Mouse (Mus musculus) hematopoietic stem cell, adult 5-6 weeks (primary cell): ENCODE measurements around the gene Kiss1r. TPM values are rescaled to one million over a fixed set of nuclear protein-coding genes. Genes with fewer than 3 reads are reported as not detected.
"Not testable (repeated sequence)": the region's sequence is repeated elsewhere in the genome, so short reads cannot be mapped to it uniquely, and the experiment has no call there.

ENCODE experiments used
- ATAC-seq, 2 experiments: fragments of 125-278 bp in 1 of 2; replicated peaks in 1 of 2; 2 replicates each; pipeline ENCODE4 v1.8.0; 2016 to 2017; ENCODE audit warnings: inconsistent platforms in 2 of 2, mild to moderate bottlenecking in 2 of 2, moderate number of reproducible peaks in 2 of 2, low read depth in 1 of 2, moderate TSS enrichment in 1 of 2; ENCODE audit not compliant: low FRiP score in 2 of 2, poor library complexity in 2 of 2, severe bottlenecking in 2 of 2, insufficient read depth in 1 of 2, low TSS enrichment in 1 of 2
- total RNA-seq: library from RNA; stranded (forward); fragments of 172-1452, 232-1000 nt; gene quantifications from 2 replicates; pipeline ENCODE4 v1.2.3, GENCODE M21; 2017

The Kiss1r gene
- total RNA-seq, 1 experiment from 2014 or later, result 0.10 TPM

- no peak for ATAC-seq
Measured at GRCm38 (mm10) chr10:79953946-79954345, 37.2 kb downstream of the Kiss1r start.

GRCm38 (mm10) chr10:79955691-79956090 is 38.9 kb downstream of the Kiss1r start:
- no peak for ATAC-seq

DNA sequence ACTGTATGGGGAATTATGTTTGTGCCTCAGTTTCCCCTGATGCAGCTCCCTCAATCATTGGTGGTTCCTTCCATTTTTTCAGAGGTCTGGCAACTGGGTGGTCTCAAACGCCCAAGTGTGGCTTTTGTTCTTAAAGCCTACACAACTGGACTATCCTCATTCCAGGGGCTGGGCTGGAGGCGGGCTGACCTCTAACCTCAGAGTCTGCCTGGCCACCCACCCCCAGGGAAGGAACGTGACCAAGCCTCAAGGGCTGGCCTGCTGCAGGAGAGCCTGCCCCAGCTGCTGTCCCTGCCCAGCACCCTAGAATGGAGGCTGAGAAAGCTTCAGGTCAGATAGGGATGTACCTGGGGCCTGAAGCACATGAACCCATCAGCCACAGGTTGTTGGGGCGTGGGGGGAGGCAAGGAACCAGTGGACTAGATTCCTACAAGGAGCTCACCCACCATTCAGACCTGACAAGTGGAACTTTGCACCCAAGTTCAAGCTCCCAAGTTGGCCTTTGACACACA is 39.9 kb downstream of the Kiss1r start:
- no peak for ATAC-seq

GRCm38 (mm10) chr10:79958140-79958816 is 41.5 kb downstream of the Kiss1r start:
- ATAC-seq, result peak; percentile 67 to 77

GRCm38 (mm10) chr10:79959412-79959811 is 42.6 kb downstream of the Kiss1r start:
- ATAC-seq, result not testable (repeated sequence)

DNA sequence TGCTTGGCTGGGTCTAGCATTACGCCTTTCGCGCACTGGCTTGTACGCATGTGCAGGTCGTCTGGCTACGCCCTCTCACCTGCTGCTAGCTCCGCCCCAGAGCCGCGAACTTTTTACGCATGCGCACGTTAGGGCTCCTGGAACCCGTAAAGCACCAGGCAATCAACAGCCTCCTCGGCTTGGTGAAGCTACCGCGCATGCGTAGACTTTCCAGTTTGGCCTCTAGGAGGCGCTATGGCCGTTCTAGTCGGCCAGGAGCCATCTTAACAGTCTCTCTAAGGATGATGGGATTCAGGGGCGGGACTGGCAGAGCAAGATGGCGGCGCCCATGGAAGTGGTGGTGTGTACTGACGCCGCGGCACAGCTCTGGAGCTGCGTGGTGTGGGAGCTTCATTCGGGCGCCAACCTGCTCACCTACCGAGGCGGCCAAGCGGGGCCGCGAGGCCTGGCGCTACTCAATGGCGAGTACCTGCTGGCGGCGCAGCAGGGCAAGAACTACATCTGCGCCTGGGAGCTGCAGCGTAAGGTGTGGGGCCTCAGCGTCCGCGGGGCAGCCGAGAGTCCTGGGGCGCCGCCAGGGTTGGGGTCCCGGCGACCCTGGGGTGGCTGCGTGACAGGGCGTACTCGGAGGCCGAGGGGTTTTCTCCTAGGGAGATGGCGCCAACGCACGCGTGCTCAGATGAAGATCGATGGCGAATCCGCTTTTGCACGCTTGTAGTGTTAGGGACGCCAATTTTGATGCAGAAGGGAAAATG is 43.3 kb downstream of the Kiss1r start, which contains the start of gene Wdr18:
TSS of gene Wdr18 (plus strand) at position 306 of the 755 bp plus-strand sequence.
- peak; percentile 91 to 95 for ATAC-seq

GRCm38 (mm10) chr10:79960671-79961294 is 44.0 kb downstream of the Kiss1r start:
- no peak for ATAC-seq

DNA sequence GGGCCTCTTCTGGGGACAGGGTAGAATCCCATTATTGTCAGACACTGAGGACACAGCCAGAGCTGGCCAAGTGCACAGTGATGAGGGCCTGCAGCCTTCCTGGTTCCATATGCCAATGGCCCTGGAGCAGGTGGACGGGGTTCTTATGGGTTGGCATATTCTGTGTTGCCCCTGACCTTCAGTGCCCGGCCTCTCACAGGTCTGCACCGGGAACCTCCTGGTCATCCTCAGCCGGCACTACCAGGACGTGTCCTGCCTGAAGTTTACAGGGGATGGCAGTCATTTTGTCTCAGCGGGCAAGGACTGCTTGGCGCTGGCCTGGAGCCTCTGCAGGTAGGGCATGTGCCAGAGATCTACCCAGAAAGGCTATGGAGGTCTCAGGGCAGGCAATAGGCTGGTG is 48.0 kb downstream of the Kiss1r start:
- ATAC-seq, result no peak

DNA sequence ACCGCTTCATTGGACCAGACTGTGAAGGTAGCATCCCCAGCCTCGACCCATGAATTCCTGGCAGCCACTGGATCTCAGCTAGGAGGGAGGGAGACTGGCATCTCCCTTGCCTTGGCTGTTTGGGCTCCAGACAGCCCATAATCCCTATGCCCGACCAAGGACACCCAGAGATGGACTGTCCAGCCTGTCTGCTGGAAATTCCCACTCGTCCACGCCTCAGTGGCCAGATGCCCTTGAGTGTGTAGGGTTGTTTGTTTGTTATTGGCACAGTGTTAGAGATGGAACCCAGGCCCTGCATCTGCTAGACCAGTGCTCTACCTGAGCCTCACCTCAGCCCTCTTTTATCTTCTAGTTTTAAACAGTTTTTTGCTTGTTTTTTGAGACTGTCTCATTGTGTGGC is 48.6 kb downstream of the Kiss1r start:
- ATAC-seq, result no peak

DNA sequence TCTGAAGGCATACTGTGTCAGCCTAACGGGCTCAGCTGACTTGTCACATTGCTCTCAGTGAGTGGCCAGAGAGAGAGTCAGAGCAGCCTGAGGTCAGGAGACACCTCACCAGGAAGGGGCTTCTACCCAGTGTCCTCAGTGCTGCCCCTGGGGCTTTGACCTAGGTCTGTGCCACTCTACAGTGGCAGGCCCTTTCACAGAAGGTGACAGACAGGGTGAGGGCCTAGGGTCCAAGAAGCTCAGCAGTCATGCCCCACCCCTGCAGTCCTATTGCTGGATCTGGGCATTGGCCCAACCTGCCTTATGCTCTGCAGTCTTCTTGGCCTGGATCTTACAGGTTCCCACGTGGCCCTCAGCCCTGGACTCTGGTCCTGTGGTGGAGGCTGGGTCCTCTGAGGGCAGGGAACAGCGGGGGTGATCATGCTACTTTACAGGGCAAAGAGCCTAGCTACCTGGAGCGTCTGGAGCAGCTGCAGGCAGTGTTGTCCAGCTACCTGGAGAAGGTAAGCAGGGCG is 50.2 kb downstream of the Kiss1r start:
- ATAC-seq, result no peak

DNA sequence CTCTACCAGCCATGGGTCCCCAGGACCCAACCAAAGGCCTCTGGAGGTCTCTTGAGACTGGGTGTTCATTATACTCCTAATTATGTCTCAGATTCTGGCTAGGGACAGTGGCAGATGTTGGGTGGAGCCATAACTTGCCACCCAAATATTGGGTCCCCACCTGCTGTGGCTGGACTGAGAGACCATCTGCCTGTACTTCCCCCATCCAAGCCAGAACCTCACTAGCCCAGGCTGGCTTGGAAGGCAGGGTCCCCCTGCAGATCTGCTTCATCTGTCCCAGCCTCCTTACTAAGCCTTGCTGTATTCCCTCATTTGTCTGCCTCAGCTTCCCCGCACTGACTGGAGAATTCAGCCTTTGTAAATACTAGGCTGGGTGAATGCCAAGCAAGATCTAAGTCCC is 51.4 kb downstream of the Kiss1r start:
- no peak for ATAC-seq

DNA sequence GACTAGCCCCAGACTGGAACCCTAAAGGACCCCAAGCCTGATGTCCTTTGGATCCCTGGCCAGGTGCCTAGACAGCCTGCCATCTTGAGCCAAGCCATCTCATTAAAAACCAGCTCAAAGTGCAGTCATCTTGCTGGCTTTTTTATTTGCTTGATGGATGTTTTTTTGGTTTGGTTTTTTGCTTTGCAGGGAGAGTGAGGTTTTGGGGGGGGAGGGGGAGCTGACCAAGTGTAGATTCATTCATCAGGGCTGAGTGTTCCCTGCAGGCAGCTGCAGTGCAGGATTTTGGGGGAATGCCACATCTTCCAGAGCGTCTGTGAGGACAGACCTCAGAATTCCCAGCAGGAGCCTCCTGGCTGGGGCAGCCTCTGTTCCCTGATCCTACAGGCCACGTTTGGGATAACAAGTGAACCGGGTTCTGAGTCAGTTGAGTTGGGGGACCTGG is 52.4 kb downstream of the Kiss1r start:
- ATAC-seq, result no peak

DNA sequence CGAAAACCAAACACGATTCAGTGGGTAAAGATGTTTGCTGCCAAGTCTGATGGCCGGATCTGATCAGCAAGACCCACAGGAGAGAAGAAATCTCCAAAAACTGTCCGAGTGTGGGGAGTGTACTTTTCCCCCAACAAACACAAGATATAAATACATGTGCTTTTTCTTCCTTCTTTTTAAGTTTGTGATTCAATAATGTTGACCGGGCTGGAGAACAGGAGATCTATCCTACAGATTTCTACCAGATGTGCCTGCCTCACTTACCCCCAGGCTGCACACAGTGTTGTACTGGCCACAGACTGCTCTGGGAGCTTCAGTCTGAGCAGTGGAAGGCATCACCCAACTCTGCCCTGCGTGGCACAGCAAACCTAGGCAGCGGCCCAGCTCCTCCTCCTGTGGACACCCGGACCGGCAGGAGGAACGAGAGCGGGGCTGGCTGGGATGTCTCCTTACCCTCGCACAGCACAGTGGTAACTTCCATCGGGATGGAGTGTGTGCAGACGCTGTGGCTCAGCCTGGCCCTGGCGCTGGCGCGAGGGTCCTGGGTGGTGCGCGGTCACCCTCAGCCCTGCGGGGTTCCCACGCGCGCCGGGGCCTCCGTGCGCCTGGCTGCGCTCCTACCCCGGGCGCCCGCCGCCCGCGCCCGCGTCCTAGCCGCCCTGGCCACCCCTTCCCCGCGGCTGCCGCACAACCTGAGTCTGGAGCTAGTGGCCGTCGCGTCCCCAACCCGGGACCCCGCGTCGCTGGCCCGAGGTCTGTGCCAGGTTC is 53.8 kb downstream of the Kiss1r start, which contains the start of gene Grin3b:
TSS of gene Grin3b (plus strand) at position 301 of the 768 bp plus-strand sequence.
- ATAC-seq, result no peak

DNA sequence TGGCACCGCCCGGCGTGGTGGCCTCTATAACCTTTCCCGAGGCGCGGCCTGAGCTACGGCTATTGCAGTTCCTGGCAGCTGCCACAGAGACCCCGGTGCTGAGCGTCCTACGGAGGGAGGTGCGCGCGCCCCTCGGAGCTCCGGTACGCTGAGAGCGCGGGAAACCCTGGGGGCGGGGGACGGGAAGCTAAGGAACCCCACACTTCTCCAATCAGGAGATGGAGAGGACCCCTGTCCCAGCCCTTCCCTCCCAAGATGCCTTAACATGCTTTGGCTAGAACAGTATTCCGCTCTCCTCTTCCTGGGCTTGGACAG is 54.4 kb downstream of the Kiss1r start:
- ATAC-seq, result no peak
